Mouse (Mus musculus) telencephalon, adult 2 months (tissue): ENCODE measurements around the gene Mark3.

Experiments
- DNase-seq: peaks from one replicate; pipeline ENCODE4 v3.0.0-alpha.2; 2011; ENCODE audit warnings: low read depth, low spot score

Gene Mark3

DNA sequence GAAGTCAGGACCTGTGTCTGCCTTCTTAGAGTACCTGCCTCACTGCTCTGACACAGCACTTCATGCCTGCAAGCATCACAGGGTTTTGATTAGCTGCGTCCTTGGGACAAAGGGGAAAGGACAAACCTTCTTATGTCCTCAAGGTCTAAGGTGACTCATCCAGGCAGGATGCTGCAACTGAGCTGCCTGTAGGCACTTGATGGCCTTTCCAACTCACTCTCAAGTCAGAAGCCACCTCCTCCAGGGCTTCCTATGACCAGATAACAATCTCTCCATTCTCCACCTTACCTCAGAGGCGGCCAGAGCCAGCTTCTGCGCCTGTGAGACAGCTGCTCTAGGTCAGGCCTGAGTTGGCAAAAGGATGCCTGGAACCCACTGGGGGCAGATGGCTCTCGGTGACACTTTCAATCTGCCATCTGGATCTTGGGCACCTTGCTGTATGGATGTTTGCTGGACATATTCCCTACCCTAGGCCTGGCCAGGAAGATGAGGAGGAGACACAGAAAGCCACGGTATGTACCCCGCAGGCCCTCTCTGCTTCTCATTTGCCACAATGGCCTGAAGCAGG lies 124.1 kb downstream of the Mark3 start:
- no peak for DNase-seq

GRCm38 (mm10) chr12:111699542-111699941 lies 125.2 kb downstream of the Mark3 start:
- peak; percentile 82 for DNase-seq

- peak; percentile 84 for DNase-seq
Measured at GRCm38 (mm10) chr12:111700920-111701458, 126.7 kb downstream of the Mark3 start.

GRCm38 (mm10) chr12:111703301-111703700 lies 129.0 kb downstream of the Mark3 start:
- DNase-seq: no peak

DNA sequence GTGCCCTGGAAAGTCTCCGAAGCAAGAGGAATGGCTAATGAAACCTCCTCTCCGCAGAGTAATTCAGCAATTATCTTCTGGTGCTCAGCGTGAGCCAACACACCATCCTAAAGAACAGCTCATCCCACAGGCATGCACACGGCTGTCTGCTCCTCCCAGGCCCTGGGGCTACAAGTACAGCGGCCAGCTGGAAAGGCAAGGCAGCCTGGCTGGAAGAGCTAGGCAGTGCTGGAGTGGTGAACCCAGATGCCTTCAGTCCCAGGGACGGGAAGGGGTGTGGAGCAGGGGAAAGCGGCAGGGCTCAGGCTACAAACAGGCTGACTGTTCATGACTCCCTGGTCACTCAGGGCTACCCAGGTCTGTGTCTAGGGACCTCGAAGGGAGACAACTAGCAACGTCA lies 130.3 kb downstream of the Mark3 start:
- no peak for DNase-seq

DNA sequence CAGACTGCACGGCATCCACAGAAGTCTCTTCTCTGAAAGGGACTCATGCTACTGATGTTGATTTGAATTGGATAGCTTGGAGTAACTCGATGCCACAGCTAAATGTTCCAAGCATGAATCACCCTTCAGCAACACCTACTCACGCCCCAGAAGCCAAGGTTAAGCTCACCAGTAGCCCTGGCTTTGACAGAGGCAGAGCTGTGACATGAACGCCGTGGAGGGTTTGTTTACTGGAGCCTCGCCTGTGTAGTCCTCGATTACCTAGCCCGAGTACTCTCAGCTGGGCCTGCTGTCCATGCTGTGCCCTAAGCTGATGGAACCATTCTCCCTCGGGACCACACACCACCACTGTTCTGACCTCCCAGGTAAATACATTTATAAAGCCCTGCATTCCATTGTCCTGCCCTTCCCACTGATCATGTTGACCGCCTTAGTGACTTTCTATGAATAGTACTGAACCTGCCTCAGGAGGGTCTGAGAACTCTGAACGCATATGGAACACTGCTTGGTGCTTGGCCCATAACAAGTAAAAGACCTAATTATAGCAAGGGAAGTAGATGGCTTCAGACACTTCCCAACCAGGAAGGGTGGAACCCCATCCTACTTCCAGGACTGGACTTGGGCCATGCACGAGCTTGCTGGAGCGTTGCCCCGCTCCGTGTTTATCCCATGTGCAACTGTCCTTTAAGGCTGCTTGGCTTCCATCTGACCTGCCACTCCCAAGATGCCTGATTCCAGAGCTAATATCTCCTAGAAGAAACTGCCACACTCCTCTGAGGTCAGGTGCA lies 131.1 kb downstream of the Mark3 start:
- no peak for DNase-seq
